ENCODE assay signal across 17 mouse cellular contexts in genomic region chr14:68721156-68721555, GRCm38 (mm10).
A peak's percentile ranks its signal among the peaks of the same experiment; 100 is the strongest.
DNase-seq lines count a peak whose midpoint lies in the region.
"Had no signal": no experiment of that assay in that cellular context is flagged by ENCODE, and none has a peak within 500 bp of the region (broad histone marks: within the 10 kb centered on the region; RNA-seq: fewer than 3 reads in every experiment).

No protein-coding gene starts in this region.

- intact Hi-C loops in left cerebral cortex, postnatal 10 days (cut with DNase I) = no loop called here

- DNase-seq in adrenal gland, adult 8-10 months = peak; percentile 9
- DNase-seq in adrenal gland, postnatal 4 days (ENCODE audit: low spot score in 2 of 2) = no peak
- peak; percentile 16 for DNase-seq in Muller cell, postnatal 12 days (ENCODE audit: inconsistent ontology term)
- peak; percentile 9 to 27 for DNase-seq in adrenal gland, postnatal 36 days
- DNase-seq in lung, postnatal 10 days = peak; percentile 50
- DNase-seq in right cerebral cortex, adult 18-20 months = no peak
- no peak for DNase-seq in left cerebral cortex, postnatal 10 days (ENCODE audit: extremely low spot score in 1 of 2, low spot score in 2 of 2)
- DNase-seq in right cerebral cortex, postnatal 10 days (ENCODE audit: low spot score in 2 of 2) = no peak
- DNase-seq: cerebellum, adult 8-10 months; cerebellum, postnatal 36 days; embryo, embryonic 11 days; gastrocnemius, adult 2 months; kidney, postnatal 36 days; liver; right cerebral cortex, postnatal 4 days; thymus, adult 18-20 months; thymus, postnatal 36 days had no signal

Comparison
In these comparisons a context has a peak if more than half of its experiments do, and no peak if none do; other contexts are left out.
1. DNase-seq: peak in adrenal gland, adult 8-10 months (single experiment), Muller cell, postnatal 12 days (single experiment), adrenal gland, postnatal 36 days (2 of 2) and lung, postnatal 10 days (single experiment); none in adrenal gland, postnatal 4 days (0 of 2), right cerebral cortex, adult 18-20 months (single experiment), left cerebral cortex, postnatal 10 days (0 of 2) and right cerebral cortex, postnatal 10 days (0 of 2).